Mouse (Mus musculus): ENCODE data around the gene Spatc1l.

Gene Spatc1l

GRCm38 (mm10) chr10:76561972-76562371 lies at the start of gene Spatc1l:
Spatc1l (plus strand) TSS chr10:76562272.
- DNase-seq: no peak

DNA sequence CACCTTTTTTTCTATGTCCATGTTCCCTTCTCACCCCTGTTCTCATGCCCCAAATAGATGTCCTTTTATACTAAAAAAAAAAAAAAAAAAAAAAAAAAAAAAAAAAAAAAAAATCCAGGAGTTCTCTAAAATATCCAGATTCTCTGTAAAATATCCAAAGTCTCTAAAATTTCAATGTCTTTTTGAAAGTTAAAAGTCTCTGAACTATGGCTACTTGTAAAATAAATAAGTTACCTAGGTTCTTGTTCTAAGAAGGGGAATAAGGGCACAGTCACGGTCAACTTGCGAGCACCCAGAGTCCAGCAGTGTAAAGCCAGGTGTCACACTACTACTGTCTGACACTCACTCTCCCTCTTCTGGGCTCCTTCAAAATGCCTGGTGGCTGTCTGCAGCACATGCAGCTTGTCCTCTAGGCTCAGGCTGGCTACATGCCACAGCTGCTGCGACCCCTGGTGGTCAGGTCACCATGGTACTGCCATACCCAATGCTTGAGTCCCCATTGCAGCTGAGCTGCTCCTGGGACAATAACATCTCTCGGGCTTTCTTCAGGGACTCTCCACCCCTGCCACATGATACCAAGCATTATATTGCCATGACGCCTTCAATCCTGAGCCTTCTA lies 49.0 kb upstream of the Spatc1l start:
- DNase-seq: peak; percentile 88

- DNase-seq: no peak
These were observed 31.1 kb upstream of the Spatc1l start for GRCm38 (mm10) chr10:76530922-76531321.

- peak; percentile 96 for DNase-seq
These were observed 30.7 kb upstream of the Spatc1l start, which contains the start of gene Lss for GRCm38 (mm10) chr10:76531375-76531774. Lss (plus strand) TSS chr10:76531588.

GRCm38 (mm10) chr10:76531828-76532227 lies 30.2 kb upstream of the Spatc1l start:
- DNase-seq: no peak

DNA sequence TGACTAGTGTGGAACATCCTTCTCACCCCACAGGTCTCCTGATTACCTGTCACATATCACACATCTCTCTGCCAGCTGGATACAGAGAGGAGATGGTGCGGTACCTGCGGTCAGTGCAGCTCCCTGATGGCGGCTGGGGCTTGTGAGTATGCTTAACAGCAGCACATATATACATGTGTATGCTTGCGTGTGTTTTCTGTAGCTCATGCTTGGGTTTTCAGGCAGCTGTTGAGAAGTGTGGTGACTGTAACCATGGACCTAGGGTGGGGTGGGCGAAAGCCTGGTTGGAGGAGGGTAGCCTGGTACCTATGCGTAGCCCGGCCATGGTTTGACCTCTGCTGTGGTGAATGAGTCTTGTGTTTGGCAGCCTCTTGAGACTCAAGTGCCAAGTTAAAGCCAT lies 26.5 kb upstream of the Spatc1l start:
- DNase-seq: no peak

DNA sequence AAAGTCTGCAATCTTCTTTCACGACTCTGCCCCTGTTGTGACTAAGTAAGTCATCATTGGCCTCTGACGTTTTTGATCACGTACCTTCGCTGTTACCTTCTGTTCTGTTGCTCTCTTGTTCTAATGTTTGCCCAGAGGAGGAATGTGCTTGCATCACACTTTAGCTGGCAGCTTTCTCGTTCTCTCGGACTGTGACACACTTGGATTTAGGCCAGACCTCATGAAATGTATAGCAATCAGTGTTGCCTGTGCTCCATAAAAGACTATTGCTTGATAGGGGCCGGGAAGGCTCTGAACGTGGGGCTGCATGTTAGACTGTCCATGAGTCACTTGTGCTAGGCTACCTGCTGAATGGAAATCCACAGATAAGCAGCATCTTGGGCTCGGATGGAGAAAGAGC lies 24.5 kb upstream of the Spatc1l start:
- peak; percentile 20 for DNase-seq

DNA sequence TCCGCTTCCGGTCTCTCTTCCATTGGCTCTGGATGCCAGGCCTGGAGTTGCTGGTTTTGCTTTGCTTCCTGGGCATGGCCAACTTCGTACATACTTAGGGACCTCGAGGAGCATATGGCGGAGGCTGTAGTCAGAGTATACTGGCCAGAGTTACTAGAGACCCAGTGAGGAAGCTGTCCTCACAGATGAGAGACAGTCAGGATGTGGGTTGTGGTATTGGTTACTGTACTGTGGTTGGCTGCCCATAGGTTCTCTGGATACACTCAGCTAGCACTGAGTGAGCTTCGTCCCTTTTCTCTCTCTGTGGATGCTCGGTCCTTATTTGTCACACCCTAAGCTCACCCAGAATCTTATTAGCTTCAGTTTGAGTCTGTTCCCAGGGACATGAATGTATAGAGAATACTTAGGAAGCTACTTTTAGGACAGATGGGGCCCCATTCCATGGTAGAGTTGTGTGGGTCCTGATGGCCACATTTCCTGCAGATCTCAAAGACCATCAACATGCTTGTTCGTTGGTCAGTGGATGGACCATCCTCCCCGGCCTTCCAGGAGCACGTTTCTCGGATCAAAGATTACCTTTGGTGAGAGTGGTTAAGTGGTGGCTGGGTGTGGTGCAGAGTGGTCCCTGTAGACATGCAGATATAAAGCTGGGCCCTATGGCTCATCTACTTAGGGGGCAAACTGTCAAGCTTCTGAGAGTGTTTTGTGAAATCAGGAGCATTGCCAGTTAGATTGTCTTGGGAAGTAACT lies 20.6 kb upstream of the Spatc1l start:
- DNase-seq: no peak

DNA sequence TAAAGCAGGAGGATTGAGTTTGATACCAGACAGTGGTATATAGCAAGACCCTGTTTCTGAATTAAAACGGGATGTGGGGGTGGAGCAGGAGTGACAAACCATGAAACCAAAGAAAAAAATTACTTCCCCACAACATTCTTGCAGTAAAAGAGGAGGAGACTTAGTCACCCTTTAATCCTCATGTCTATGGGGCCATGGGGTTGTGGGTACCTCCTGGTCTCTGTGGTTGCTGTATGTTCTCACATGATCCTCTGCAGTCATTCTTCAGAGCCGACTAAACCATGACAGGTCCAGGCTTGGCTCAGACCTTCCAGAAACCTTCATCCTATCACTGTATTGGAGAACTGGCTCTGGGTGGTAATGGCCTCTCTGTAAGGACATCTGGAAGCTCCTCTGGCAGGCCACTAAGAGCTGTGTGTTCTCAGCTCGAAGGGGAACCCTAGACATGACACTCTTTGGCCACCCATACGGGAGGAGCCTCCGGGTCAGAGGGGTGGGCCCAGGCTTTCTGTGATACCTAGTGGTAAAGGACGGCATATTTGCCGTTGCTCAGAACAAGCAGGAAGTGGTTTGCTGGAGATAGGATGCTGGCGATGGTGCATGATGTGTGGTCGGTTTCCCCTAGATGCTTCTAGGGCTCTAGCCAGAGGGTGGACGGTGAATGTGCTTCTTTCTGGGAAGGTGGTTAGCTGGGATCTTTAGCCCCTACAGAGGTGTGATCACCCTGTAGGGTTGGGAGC lies 19.3 kb upstream of the Spatc1l start:
- no peak for DNase-seq

- no peak for DNase-seq
These were observed 15.5 kb upstream of the Spatc1l start for GRCm38 (mm10) chr10:76546566-76546965.

DNA sequence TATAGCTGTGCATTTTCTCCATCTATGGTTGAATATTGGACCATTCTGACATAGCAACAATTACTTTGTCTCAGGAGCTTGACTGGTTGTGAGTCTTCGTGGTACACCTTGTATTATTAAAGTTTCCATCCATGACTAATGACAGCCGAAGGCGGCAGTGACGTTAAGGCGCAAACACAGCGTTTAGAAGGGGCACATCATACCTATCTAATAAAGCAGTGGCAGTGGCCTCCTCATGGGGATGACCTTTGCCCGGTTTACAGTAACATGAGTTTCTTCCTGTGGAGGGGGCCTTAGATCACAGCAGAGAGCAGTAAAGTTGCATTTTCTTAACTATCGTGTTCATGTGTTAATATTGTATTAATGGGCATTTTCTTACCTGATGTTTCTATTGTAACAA lies 13.9 kb upstream of the Spatc1l start:
- DNase-seq: no peak

GRCm38 (mm10) chr10:76550458-76550857 lies 11.6 kb upstream of the Spatc1l start:
- DNase-seq: peak; percentile 7

- no peak for DNase-seq
These were observed 10.5 kb upstream of the Spatc1l start for GRCm38 (mm10) chr10:76551556-76551955.

DNA sequence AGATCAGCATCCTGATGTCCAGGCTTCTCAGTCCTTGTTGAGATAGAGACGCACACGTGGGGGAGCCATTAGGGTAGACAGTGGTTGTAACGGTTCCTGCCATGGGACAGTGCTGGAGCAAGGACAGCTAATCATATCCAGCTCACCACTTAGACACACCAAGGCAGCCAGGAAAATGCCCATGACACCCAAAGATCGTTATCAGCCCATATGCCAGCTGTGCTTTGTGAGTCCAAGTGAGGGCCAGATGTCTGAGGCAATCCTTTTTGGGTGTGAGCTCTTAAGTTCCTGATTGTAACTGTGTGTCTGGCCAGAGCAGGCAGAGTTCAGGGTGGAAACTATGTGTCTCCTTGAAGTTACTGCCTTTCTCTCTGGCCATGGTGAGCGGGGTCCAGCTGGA lies 8.0 kb upstream of the Spatc1l start:
- DNase-seq: no peak

- DNase-seq: no peak
These were observed 8.1 kb downstream of the Spatc1l start for GRCm38 (mm10) chr10:76569996-76570685.

- no peak for DNase-seq
These were observed 9.0 kb downstream of the Spatc1l start for GRCm38 (mm10) chr10:76571070-76571469.

DNA sequence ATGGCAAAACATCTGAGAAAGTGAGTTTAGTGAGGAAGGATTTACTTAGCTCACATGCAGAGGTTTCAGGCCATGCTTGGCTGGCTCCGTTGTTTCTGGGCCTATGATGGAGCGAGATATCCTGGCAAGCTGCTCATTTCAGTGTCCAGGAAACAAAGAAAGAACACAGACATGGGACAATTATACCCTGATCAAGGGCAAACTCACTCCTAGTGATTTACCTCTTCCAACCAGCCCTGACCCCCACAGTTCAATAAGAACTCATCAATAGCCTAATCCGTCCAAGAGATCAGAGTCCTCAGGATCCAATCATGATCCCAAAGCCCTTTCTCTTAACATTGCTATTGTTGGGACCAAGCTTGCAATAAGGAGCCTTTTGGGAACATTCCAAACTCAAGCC lies 10.1 kb downstream of the Spatc1l start:
- no peak for DNase-seq

DNA sequence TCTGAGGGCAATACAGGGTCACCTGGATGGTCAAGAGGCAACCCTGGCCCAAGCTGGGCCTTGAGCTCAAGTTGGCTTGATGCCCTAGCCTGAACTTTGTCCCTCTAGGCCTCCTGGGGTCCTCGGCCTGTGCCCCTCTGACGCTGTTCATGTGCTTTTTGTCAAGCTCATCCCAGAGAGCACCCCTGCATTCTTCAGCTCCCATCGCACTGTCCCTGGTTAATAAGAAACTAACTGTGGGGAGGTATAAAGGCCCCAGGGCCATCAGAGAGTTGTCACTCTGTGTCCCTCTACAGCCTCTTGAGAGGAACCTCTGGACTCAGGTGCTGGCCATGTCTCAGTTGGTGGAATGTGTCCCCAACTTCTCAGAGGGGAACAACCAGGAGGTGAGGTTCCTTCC lies 13.3 kb downstream of the Spatc1l start, which contains the start of gene Ftcd:
TSS of gene Ftcd (plus strand) at position 275 of the 400 bp plus-strand sequence.
- no peak for DNase-seq

- no peak for DNase-seq
These were observed 14.8 kb downstream of the Spatc1l start for GRCm38 (mm10) chr10:76576920-76577319.

- DNase-seq: no peak
These were observed 22.1 kb downstream of the Spatc1l start for GRCm38 (mm10) chr10:76584138-76584537.

GRCm38 (mm10) chr10:76586190-76586589 lies 24.1 kb downstream of the Spatc1l start:
- DNase-seq: no peak

- DNase-seq: no peak
These were observed 28.1 kb downstream of the Spatc1l start for GRCm38 (mm10) chr10:76590197-76590596.

DNA sequence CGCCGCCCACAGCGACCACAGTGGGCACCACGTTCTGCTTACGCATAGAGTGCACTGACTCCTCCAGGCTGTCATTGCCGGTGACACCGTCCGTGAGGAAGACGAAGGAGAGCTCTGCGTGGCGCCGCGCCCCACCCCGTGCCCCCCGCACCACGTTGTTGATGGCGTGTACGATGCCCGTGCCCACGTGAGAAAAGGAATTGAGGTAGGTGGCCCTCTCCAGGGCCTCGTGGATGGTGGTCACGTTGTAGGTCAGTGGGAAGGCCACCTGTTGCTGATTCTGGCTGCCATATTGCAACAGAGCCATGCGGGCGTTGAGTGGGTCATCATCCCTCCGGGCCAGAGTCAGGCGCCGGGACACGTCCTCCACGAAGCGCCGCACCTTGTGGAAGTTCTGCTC lies 34.3 kb downstream of the Spatc1l start:
- no peak for DNase-seq

Data from lung, postnatal 14 days (tissue).